Mouse (Mus musculus): Measurements from ENCODE around the gene Babam2. TPM values are rescaled to one million over a fixed set of nuclear protein-coding genes. Genes with fewer than 3 reads are reported as not detected.

The Babam2 gene
- polyA plus RNA-seq, 1 experiment from 2014 or later, result 54.7 TPM

DNA sequence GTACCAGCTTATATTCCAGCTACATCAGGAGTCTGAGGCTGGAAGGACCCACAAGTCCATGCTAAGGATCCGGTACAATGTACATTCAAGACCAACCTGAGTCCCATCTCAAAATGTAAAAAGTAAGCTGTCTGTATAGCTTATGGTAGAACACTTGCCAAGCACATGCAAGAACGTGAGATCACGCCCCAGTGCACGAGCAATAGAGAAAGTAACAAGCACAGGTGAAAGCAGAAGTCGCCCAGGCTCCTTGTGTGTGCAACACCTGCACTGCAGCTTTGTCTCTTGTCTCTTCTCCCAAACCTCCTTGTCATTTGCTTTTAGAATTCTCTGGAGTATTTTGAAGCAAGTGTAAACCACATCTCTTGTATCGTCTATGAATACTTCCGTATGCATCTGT, 317.3 kb downstream of the Babam2 start:
- H3K4me1 ChIP-seq (ENCODE audit: control insufficient read depth, insufficient read depth, low read length), result no peaks in the 10 kb centered on the region
- no peak overlapping the region for H3K4me2 ChIP-seq (ENCODE audit: low read length)
- no peak overlapping the region for H3K9ac ChIP-seq (ENCODE audit: low read depth, low read length)
- no peaks in the 10 kb centered on the region for H3K9me3 ChIP-seq (replicated peaks; ENCODE audit: control insufficient read depth, low read length, poor library complexity, severe bottlenecking)
- H3K4me3 ChIP-seq (ENCODE audit: low read depth, low read length), result no peak overlapping the region
- WGBS, result 95% methylated on average over 7 of the region's 7 CpGs
- H3K36me3 ChIP-seq (ENCODE audit: control insufficient read depth, insufficient read depth, low read length), result no peaks in the 10 kb centered on the region
- H3K27me3 ChIP-seq (ENCODE audit: control insufficient read depth, insufficient read depth, low read depth, low read length), result no peaks in the 10 kb centered on the region
- no peak overlapping the region for H3K27ac ChIP-seq (ENCODE audit: low read length)
- no peak for ATAC-seq

DNA sequence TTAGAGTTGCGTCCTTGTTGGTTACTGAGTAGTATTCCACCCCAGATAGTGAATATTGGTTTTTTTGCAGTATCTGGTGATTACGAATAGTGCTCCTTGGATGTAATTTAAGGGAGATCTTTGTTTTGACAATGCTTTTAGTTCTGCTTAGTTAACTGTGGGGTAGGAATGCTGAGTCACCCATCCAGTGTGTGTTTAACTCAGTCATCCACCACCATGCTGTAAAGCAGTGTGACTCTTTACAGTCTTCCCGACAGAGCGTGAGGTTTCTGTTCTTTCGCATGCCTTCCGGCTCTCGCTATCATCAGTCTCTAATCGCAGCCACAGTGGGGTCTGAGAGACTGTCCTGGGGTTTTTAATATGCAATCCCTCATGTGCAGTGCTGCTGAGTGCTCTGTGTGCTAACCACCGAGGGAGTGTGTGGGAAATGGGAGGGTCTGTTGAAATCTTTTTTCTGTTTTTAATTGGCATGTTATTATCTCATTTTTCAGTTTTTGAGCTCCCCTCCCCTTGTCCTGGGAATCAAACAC, 318.5 kb downstream of the Babam2 start:
- Histone ChIP-seq H3K36me3 (ENCODE audit: control insufficient read depth, insufficient read depth, low read length) (no peaks in the 10 kb centered on the region), H3K4me1 (ENCODE audit: control insufficient read depth, insufficient read depth, low read length) (no peaks in the 10 kb centered on the region), H3K4me3 (ENCODE audit: low read depth, low read length) (no peak overlapping the region), H3K9ac (ENCODE audit: low read depth, low read length) (no peak overlapping the region), H3K27me3 (ENCODE audit: control insufficient read depth, insufficient read depth, low read depth, low read length) (no peaks in the 10 kb centered on the region), H3K9me3 (replicated peaks; ENCODE audit: control insufficient read depth, low read length, poor library complexity, severe bottlenecking) (no peaks in the 10 kb centered on the region), H3K4me2 (ENCODE audit: low read length) (no peak overlapping the region), H3K27ac (ENCODE audit: low read length) (no peak overlapping the region)
- no peak for ATAC-seq
- 80% methylated on average over 9 of the region's 9 CpGs for WGBS

DNA sequence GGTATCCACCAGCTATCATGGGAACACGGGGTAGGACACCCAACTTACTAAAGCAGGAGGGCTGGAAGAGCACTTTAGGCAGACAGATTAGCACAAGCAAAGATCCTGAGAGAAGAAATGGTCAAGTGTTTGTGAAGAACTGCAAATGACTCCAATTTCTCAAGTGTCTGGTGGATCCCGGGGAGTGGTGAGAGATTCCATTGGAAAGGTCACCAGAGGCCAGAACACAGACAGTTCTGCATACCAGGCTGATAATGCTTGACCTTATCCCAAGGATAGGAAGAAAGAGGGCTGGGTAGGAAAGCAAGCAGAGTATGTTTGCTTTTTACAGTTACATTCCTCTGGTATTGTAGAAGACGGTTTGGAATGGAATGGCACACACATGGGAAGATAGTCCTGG, 320.2 kb downstream of the Babam2 start:
- H3K27me3 ChIP-seq (ENCODE audit: control insufficient read depth, insufficient read depth, low read depth, low read length), result no peaks in the 10 kb centered on the region
- no peak for ATAC-seq
- H3K4me1 ChIP-seq (ENCODE audit: control insufficient read depth, insufficient read depth, low read length), result no peaks in the 10 kb centered on the region
- H3K9me3 ChIP-seq (replicated peaks; ENCODE audit: control insufficient read depth, low read length, poor library complexity, severe bottlenecking), result no peaks in the 10 kb centered on the region
- no peaks in the 10 kb centered on the region for H3K36me3 ChIP-seq (ENCODE audit: control insufficient read depth, insufficient read depth, low read length)
- H3K4me3 ChIP-seq (ENCODE audit: low read depth, low read length), result no peak overlapping the region
- H3K27ac ChIP-seq (ENCODE audit: low read length), result no peak overlapping the region
- WGBS, result 81% methylated on average over 3 of the region's 3 CpGs
- H3K4me2 ChIP-seq (ENCODE audit: low read length), result no peak overlapping the region
- no peak overlapping the region for H3K9ac ChIP-seq (ENCODE audit: low read depth, low read length)

DNA sequence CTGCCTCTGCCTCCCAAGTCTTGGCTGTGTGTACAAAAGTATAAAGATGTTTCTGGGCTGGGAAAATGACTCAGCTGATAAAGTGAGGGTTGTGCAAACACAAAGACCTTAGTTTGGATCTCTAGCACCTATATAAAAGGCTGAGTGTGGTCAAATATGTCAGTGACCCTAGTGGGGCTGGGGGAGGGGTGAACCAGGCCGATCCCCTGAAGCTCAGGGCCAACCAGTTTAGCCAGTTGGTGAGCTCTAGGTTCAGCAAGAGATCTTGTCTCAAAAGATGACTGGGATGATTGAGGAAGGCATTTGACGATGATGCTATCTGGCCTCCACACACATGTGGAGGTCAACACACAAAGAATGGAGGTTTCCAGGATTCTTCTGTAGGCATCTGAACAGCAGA, 320.8 kb downstream of the Babam2 start:
- no peak overlapping the region for H3K4me2 ChIP-seq (ENCODE audit: low read length)
- no peak overlapping the region for H3K9ac ChIP-seq (ENCODE audit: low read depth, low read length)
- ATAC-seq, result no peak
- 88% methylated on average over 2 of the region's 2 CpGs for WGBS
- no peaks in the 10 kb centered on the region for H3K27me3 ChIP-seq (ENCODE audit: control insufficient read depth, insufficient read depth, low read depth, low read length)
- H3K4me3 ChIP-seq (ENCODE audit: low read depth, low read length), result no peak overlapping the region
- no peaks in the 10 kb centered on the region for H3K36me3 ChIP-seq (ENCODE audit: control insufficient read depth, insufficient read depth, low read length)
- H3K9me3 ChIP-seq (replicated peaks; ENCODE audit: control insufficient read depth, low read length, poor library complexity, severe bottlenecking), result no peaks in the 10 kb centered on the region
- H3K4me1 ChIP-seq (ENCODE audit: control insufficient read depth, insufficient read depth, low read length), result no peaks in the 10 kb centered on the region
- no peak overlapping the region for H3K27ac ChIP-seq (ENCODE audit: low read length)

DNA sequence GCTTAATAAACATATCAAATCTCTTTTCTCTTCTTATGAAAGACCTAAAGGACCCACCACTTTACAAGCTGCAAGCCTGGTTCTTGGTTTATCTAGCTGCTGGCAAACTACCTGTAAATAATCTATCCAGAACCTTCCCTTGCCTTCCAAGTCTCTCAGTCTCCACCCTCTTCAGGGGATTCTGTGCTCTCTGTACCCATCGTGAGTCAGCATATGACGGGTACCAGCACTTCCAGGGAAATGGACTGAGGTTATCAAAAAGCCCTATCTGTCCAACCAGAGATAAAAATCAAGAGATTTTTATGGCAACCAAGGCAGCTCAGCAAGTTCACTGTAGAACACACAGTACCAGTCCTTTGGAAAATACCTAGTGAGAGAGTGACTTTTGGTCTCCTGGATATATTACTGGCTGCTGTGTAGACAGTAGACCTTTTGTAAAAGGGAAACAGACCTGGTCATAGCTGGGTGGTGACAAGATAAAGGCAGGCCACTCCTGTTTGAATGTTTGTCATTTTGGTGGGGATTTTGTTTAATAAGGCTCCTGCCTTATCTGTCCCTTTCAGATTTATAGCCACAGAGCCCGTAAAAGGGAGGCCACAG, 332.4 kb downstream of the Babam2 start:
- H3K4me3 ChIP-seq (ENCODE audit: low read depth, low read length), result no peak overlapping the region
- WGBS, result 94% methylated on average over 3 of the region's 3 CpGs
- no peaks in the 10 kb centered on the region for H3K4me1 ChIP-seq (ENCODE audit: control insufficient read depth, insufficient read depth, low read length)
- no peaks in the 10 kb centered on the region for H3K36me3 ChIP-seq (ENCODE audit: control insufficient read depth, insufficient read depth, low read length)
- H3K9me3 ChIP-seq (replicated peaks; ENCODE audit: control insufficient read depth, low read length, poor library complexity, severe bottlenecking), result no peaks in the 10 kb centered on the region
- no peak overlapping the region for H3K4me2 ChIP-seq (ENCODE audit: low read length)
- no peaks in the 10 kb centered on the region for H3K27me3 ChIP-seq (ENCODE audit: control insufficient read depth, insufficient read depth, low read depth, low read length)
- H3K27ac ChIP-seq (ENCODE audit: low read length), result no peak overlapping the region
- ATAC-seq, result no peak
- H3K9ac ChIP-seq (ENCODE audit: low read depth, low read length), result no peak overlapping the region

DNA sequence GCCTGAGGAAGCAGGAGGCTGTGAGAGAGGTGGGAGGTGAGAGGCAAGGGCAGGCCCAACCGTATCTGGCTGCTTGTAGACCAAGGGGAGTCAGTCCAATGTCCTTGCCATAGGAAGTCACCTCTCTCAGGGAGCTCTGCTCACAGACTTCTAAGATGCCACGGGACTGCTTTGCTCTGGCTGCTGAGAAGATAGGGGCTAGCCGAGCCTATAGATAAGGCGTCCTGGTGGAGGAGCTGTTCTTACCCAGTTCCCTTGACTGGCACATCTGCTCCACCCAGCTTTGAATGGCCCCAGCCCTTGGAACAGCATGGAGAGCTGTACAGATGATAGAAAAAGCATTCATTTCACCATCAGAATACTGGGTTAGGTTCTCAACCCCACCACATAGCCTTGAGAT, 335.7 kb downstream of the Babam2 start:
- no peak overlapping the region for H3K9ac ChIP-seq (ENCODE audit: low read depth, low read length)
- H3K27ac ChIP-seq (ENCODE audit: low read length), result no peak overlapping the region
- 74% methylated on average over 4 of the region's 4 CpGs for WGBS
- H3K4me2 ChIP-seq (ENCODE audit: low read length), result no peak overlapping the region
- no peaks in the 10 kb centered on the region for H3K9me3 ChIP-seq (replicated peaks; ENCODE audit: control insufficient read depth, low read length, poor library complexity, severe bottlenecking)
- H3K36me3 ChIP-seq (ENCODE audit: control insufficient read depth, insufficient read depth, low read length), result no peaks in the 10 kb centered on the region
- no peaks in the 10 kb centered on the region for H3K4me1 ChIP-seq (ENCODE audit: control insufficient read depth, insufficient read depth, low read length)
- H3K27me3 ChIP-seq (ENCODE audit: control insufficient read depth, insufficient read depth, low read depth, low read length), result no peaks in the 10 kb centered on the region
- no peak overlapping the region for H3K4me3 ChIP-seq (ENCODE audit: low read depth, low read length)
- ATAC-seq, result no peak

DNA sequence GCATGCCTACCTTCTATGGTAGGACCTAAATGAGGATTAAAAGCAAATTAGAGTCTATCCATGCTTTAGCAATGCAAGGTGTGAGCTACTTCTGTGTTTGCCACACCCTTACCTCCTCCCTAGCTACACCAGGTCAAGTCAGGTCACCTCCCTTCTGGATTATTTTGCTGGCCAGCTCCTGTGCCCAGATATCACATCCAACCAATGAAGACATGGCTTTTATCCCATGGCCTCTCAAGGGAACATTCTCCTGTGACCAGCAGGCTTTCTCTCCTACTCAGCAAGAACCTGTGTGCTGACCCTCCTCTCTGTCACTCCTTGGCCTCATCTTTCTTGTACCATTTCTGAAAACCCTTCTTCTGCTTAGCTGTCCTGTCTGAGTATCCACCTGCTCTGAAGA, 336.1 kb downstream of the Babam2 start:
- Histone ChIP-seq H3K4me3 (ENCODE audit: low read depth, low read length) (no peak overlapping the region), H3K27ac (ENCODE audit: low read length) (no peak overlapping the region), H3K4me1 (ENCODE audit: control insufficient read depth, insufficient read depth, low read length) (no peaks in the 10 kb centered on the region), H3K36me3 (ENCODE audit: control insufficient read depth, insufficient read depth, low read length) (no peaks in the 10 kb centered on the region), H3K9me3 (replicated peaks; ENCODE audit: control insufficient read depth, low read length, poor library complexity, severe bottlenecking) (no peaks in the 10 kb centered on the region), H3K4me2 (ENCODE audit: low read length) (no peak overlapping the region), H3K27me3 (ENCODE audit: control insufficient read depth, insufficient read depth, low read depth, low read length) (no peaks in the 10 kb centered on the region), H3K9ac (ENCODE audit: low read depth, low read length) (no peak overlapping the region)
- no peak for ATAC-seq

DNA sequence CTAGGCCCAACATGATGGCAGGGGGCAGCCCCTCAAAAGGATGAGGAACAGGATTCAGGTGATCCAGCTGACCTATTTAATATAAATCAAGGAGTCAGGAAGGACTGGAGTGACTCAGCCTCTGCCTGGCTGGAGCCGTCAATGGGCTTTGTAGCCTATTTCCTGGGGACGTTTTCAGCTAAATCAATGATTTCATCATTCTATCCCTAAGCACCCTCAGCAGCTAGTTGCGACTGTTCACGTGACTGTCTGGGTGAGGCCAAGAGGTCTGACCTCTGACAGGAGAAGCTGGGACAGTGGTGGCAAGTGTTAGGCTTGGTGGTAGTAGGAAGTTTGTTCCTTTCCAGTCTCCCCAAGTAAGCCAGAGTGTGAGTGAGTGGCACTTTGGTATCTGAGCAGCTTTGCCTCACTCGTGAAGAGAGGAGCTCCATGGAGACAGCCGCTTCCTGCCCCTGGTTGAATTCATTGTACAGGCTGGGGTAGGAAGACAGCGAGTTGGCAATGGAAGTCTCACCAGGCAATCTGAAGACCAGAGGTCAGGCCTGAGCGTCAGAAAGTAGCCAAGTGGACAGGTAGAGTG, 337.1 kb downstream of the Babam2 start:
- ATAC-seq, result no peak
- WGBS, result 89% methylated on average over 8 of the region's 8 CpGs
- no peak overlapping the region for H3K4me3 ChIP-seq (ENCODE audit: low read depth, low read length)

DNA sequence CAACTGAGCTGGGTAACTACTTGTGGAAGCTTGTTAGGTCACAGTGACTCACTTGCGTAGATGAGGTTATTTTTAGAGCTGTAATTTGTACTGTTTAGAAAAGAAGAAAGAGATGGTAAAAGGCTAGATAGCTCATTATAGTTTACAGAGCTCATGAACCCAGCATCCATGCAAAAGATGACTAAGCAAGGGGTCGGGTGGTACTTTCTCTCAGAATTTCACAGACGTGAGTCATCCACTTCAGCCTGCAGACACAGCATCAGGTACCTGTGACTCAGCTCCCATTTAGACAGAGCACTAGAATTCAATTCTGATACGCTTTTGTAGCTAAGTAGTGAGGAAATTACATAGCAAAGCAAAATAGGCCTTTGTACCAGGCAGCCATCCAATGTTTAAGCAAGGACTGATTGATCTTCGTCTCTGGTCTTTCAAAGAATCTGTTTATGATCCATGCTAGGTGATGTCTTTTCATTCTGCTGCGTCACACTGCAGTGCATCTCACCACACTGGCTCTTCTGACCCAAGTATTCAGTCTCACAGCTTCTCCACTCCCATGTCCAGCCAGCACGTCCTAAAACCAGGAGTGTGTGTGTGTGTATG, 338.3 kb downstream of the Babam2 start:
- no peak overlapping the region for H3K27ac ChIP-seq (ENCODE audit: low read length)
- no peaks in the 10 kb centered on the region for H3K4me1 ChIP-seq (ENCODE audit: control insufficient read depth, insufficient read depth, low read length)
- no peaks in the 10 kb centered on the region for H3K36me3 ChIP-seq (ENCODE audit: control insufficient read depth, insufficient read depth, low read length)
- ATAC-seq, result no peak
- no peaks in the 10 kb centered on the region for H3K9me3 ChIP-seq (replicated peaks; ENCODE audit: control insufficient read depth, low read length, poor library complexity, severe bottlenecking)
- no peak overlapping the region for H3K4me2 ChIP-seq (ENCODE audit: low read length)
- WGBS, result 78% methylated on average over 7 of the region's 7 CpGs
- H3K9ac ChIP-seq (ENCODE audit: low read depth, low read length), result no peak overlapping the region
- H3K4me3 ChIP-seq (ENCODE audit: low read depth, low read length), result no peak overlapping the region
- H3K27me3 ChIP-seq (ENCODE audit: control insufficient read depth, insufficient read depth, low read depth, low read length), result no peaks in the 10 kb centered on the region

More for the DNA sequence above, 337.1 kb downstream of the Babam2 start:
- Histone ChIP-seq H3K4me1 (ENCODE audit: control insufficient read depth, insufficient read depth, low read length) (no peaks in the 10 kb centered on the region), H3K9me3 (replicated peaks; ENCODE audit: control insufficient read depth, low read length, poor library complexity, severe bottlenecking) (no peaks in the 10 kb centered on the region), H3K27ac (ENCODE audit: low read length) (no peak overlapping the region), H3K9ac (ENCODE audit: low read depth, low read length) (no peak overlapping the region), H3K36me3 (ENCODE audit: control insufficient read depth, insufficient read depth, low read length) (no peaks in the 10 kb centered on the region), H3K4me2 (ENCODE audit: low read length) (no peak overlapping the region), H3K27me3 (ENCODE audit: control insufficient read depth, insufficient read depth, low read depth, low read length) (no peaks in the 10 kb centered on the region)
